Mouse (Mus musculus) neural tube, embryonic 14.5 days (tissue): ENCODE data around the gene Pigt. TPM values are rescaled to one million over a fixed set of nuclear protein-coding genes. Genes with fewer than 3 reads are reported as not detected.

Experiments
- ATAC-seq: fragments of 200-750 bp; cut with Nextera tagmentation; 2 replicates; pipeline ENCODE4 v1.8.0; 2017; ENCODE audit warnings: low read depth, mild to moderate bottlenecking, moderate TSS enrichment, moderate library complexity
- H3K27ac ChIP-seq: fragments of 300-500 bp; sonication (generic); 2 replicates; pipeline ENCODE4 v1.5.1; 2014; ENCODE audit warnings: low read depth, mild to moderate bottlenecking, control low read depth, low read length, moderate library complexity, mixed read lengths
- H3K27me3 ChIP-seq: fragments of 300-500 bp; sonication (generic); 2 replicates; pipeline ENCODE4 v1.6.1; 2014; ENCODE audit warnings: low read length; ENCODE audit not compliant: control insufficient read depth, insufficient read depth
- H3K36me3 ChIP-seq: fragments of 300-500 bp; sonication (generic); 2 replicates; pipeline ENCODE4 v1.6.1; 2014; ENCODE audit warnings: low read length, mixed read lengths; ENCODE audit not compliant: control insufficient read depth, insufficient read depth
- H3K4me1 ChIP-seq: fragments of 300-500 bp; sonication (generic); 2 replicates; pipeline ENCODE4 v1.6.1; 2014; ENCODE audit warnings: low read length; ENCODE audit not compliant: control insufficient read depth, insufficient read depth
- H3K4me2 ChIP-seq: fragments of 300-500 bp; sonication (generic); 2 replicates; pipeline ENCODE4 v1.6.1; 2014; ENCODE audit warnings: mild to moderate bottlenecking, low read depth, low read length, control low read depth
- H3K4me3 ChIP-seq: fragments of 300-500 bp; sonication (generic); 2 replicates; pipeline ENCODE4 v1.5.1; 2014; ENCODE audit warnings: low read depth, low read length, control low read depth, mixed read lengths
- H3K9ac ChIP-seq: fragments of 300-500 bp; sonication (generic); replicated peaks from 2 replicates; pipeline ENCODE4 v1.6.1; 2014; ENCODE audit warnings: low read depth, mild to moderate bottlenecking, control low read depth, low read length, mixed read lengths
- H3K9me3 ChIP-seq: fragments of 300-500 bp; sonication (generic); 2 replicates; pipeline ENCODE4 v1.6.1; 2016; ENCODE audit warnings: low read length; ENCODE audit not compliant: control insufficient read depth
- WGBS: fragments of 180-500 bp; shearing (Covaris S2); extraction: QIAGEN DNeasy Blood & Tissue Kit; methylation state at CpG from one replicate; pipeline ENCODE4 v1.1.7; 2014; 5-methylcytosine and 5-hydroxymethylcytosine counted together
- polyA plus RNA-seq: library from polyadenylated mRNA; unstranded; fragments of >200 nt; fragmentation: Nextera tagmentation; extraction: Ambion mirVana; gene quantifications from 2 replicates; pipeline ENCODE4 v1.2.1, GENCODE M21; 2014

Gene Pigt
- polyA plus RNA-seq, 1 experiment from 2014 or later: 118 TPM

DNA sequence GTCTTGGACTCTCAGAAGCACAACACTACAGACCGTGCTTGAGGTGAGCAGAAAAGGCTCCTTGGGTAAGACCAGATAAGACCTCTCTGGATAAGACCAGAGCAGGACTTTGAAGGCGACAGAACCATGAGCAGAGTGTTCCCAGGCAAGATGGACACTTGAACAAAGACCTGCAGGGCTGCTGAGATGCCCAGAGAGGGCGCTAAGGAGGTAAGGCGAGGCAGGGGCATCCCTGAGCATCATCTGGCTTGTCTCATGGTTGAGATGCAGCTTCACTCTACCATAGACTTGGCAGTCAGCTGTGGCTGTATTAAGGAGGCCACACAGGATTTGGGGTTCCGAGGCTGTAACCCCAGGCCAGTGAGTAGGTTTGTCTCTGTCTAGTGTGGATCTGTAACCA, 2.0 kb downstream of the Pigt start:
- H3K4me2 ChIP-seq: no peak overlapping the region
- peaks cover 11% of the 10 kb centered on the region for H3K4me1 ChIP-seq
- no peaks in the 10 kb centered on the region for H3K9me3 ChIP-seq
- 72% methylated on average over 5 of the region's 5 CpGs for WGBS
- H3K9ac ChIP-seq: no peak overlapping the region
- ATAC-seq: no peak
- H3K36me3 ChIP-seq: peaks cover 11% of the 10 kb centered on the region
- no peak overlapping the region for H3K27ac ChIP-seq
- no peak overlapping the region for H3K4me3 ChIP-seq
- H3K27me3 ChIP-seq: no peaks in the 10 kb centered on the region

DNA sequence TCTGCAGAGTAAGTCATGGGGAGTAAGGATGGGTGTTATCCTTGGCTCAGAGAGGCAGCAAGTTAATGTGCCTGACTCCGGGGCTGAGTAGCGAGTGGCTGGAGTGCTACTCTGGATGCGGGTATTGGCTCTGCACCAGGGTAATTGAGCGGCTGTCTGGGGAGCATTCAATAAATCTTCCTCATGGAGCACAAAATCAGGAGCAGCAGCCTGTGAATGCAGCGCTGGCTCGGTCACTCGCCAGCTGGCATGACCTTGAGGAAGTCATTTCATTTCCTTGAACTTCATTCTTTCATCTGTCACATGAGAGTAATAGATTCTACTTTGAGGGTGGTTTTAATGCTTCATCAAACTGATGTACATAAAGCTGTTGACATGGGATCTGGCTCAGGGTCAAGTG, 3.2 kb downstream of the Pigt start:
- H3K4me3 ChIP-seq: no peak overlapping the region
- H3K9ac ChIP-seq: no peak overlapping the region
- peaks cover 15% of the 10 kb centered on the region for H3K36me3 ChIP-seq
- no peak for ATAC-seq
- H3K27ac ChIP-seq: no peak overlapping the region
- WGBS: 58% methylated on average over 7 of the region's 7 CpGs
- no peaks in the 10 kb centered on the region for H3K27me3 ChIP-seq
- H3K4me1 ChIP-seq: peaks cover 11% of the 10 kb centered on the region
- H3K4me2 ChIP-seq: no peak overlapping the region
- no peaks in the 10 kb centered on the region for H3K9me3 ChIP-seq

GRCm38 (mm10) chr2:164504919-164505318, 7.6 kb downstream of the Pigt start:
- H3K9ac ChIP-seq: no peak overlapping the region
- ATAC-seq: no peak
- H3K9me3 ChIP-seq: no peaks in the 10 kb centered on the region
- no peaks in the 10 kb centered on the region for H3K27me3 ChIP-seq
- H3K27ac ChIP-seq: no peak overlapping the region
- H3K36me3 ChIP-seq: peaks cover 15% of the 10 kb centered on the region
- WGBS: 97% methylated on average over 3 of the region's 3 CpGs
- no peak overlapping the region for H3K4me2 ChIP-seq
- H3K4me3 ChIP-seq: no peak overlapping the region
- no peaks in the 10 kb centered on the region for H3K4me1 ChIP-seq

- ATAC-seq: no peak
- H3K36me3 ChIP-seq: peaks cover 15% of the 10 kb centered on the region
Measured at GRCm38 (mm10) chr2:164505619-164506347, 8.5 kb downstream of the Pigt start.

GRCm38 (mm10) chr2:164507811-164508210, 10.5 kb downstream of the Pigt start:
- no peak overlapping the region for H3K4me2 ChIP-seq
- WGBS: 87% methylated on average over 19 of the region's 19 CpGs
- no peak for ATAC-seq
- no peaks in the 10 kb centered on the region for H3K4me1 ChIP-seq
- H3K27me3 ChIP-seq: no peaks in the 10 kb centered on the region
- peaks cover 15% of the 10 kb centered on the region; the same call in 1 of the 2 replicates for H3K36me3 ChIP-seq
- no peak overlapping the region for H3K4me3 ChIP-seq
- H3K9me3 ChIP-seq: no peaks in the 10 kb centered on the region
- H3K27ac ChIP-seq: no peak overlapping the region
- no peak overlapping the region for H3K9ac ChIP-seq

More at GRCm38 (mm10) chr2:164505619-164506347, 8.5 kb downstream of the Pigt start:
- Histone ChIP-seq H3K9me3 (no peaks in the 10 kb centered on the region), H3K4me3 (no peak overlapping the region), H3K4me2 (no peak overlapping the region), H3K27ac (no peak overlapping the region), H3K9ac (no peak overlapping the region), H3K4me1 (no peaks in the 10 kb centered on the region), H3K27me3 (no peaks in the 10 kb centered on the region)
- WGBS: 97% methylated on average over 4 of the region's 4 CpGs

- Histone ChIP-seq H3K9ac (no peak overlapping the region), H3K27me3 (no peaks in the 10 kb centered on the region), H3K4me1 (no peaks in the 10 kb centered on the region), H3K4me3 (no peak overlapping the region), H3K9me3 (no peaks in the 10 kb centered on the region), H3K36me3 (no peaks in the 10 kb centered on the region), H3K27ac (no peak overlapping the region), H3K4me2 (no peak overlapping the region)
- ATAC-seq: no peak
- 53% methylated on average over 4 of the region's 5 CpGs for WGBS
Measured at GRCm38 (mm10) chr2:164510621-164511190, 13.4 kb downstream of the Pigt start.

GRCm38 (mm10) chr2:164512121-164512909, 15.0 kb downstream of the Pigt start:
- Histone ChIP-seq H3K9me3 (no peaks in the 10 kb centered on the region), H3K4me3 (no peak overlapping the region), H3K27ac (no peak overlapping the region), H3K4me1 (no peaks in the 10 kb centered on the region), H3K4me2 (no peak overlapping the region), H3K27me3 (no peaks in the 10 kb centered on the region), H3K36me3 (no peaks in the 10 kb centered on the region), H3K9ac (no peak overlapping the region)
- WGBS: 73% methylated on average over 11 of the region's 14 CpGs
- no peak for ATAC-seq

- Histone ChIP-seq H3K9me3 (no peaks in the 10 kb centered on the region), H3K27ac (no peak overlapping the region), H3K4me2 (no peak overlapping the region), H3K4me3 (no peak overlapping the region), H3K27me3 (no peaks in the 10 kb centered on the region), H3K9ac (no peak overlapping the region), H3K36me3 (no peaks in the 10 kb centered on the region), H3K4me1 (no peaks in the 10 kb centered on the region)
- ATAC-seq: no peak
- 74% methylated on average over 8 of the region's 8 CpGs for WGBS
Measured at GRCm38 (mm10) chr2:164513389-164513788, 16.1 kb downstream of the Pigt start.

DNA sequence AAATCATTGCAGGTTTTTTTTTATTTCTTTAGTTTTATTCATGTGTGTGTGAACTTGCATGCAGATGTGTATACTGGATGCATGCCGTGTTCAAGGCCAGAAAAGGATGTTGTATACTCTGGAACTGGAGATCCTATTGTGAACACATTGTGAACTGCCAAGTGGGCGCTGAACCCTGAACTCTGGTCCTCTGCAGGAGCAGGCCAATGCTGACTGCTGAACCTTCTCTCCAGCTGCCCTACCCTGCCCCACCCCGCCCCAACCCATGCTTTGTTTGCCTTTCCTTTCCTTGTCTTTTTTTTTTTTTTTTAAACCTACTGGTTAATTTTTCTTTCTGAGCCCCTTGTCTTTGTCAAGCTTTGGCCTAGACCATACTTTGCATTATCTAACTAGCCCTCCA, 17.6 kb downstream of the Pigt start:
- H3K36me3 ChIP-seq: no peaks in the 10 kb centered on the region
- H3K27ac ChIP-seq: no peak overlapping the region
- no peak overlapping the region for H3K4me2 ChIP-seq
- 79% methylated on average over 3 of the region's 3 CpGs for WGBS
- ATAC-seq: no peak
- H3K4me1 ChIP-seq: no peaks in the 10 kb centered on the region
- no peaks in the 10 kb centered on the region for H3K27me3 ChIP-seq
- H3K9ac ChIP-seq: no peak overlapping the region
- no peak overlapping the region for H3K4me3 ChIP-seq
- no peaks in the 10 kb centered on the region for H3K9me3 ChIP-seq
